Mouse (Mus musculus): ENCODE measurements around the gene Gm42417. TPM values are rescaled to one million over a fixed set of nuclear protein-coding genes. Genes with fewer than 3 reads are reported as not detected.

The Gm42417 gene
- total RNA-seq (2014; fragmentation: Nextera tagmentation) (not detected in 2 replicates), total RNA-seq (2017) (not detected in 2 replicates), polyA plus RNA-seq (2012) (0.15 and 0.25 TPM in 2 replicates)

DNA sequence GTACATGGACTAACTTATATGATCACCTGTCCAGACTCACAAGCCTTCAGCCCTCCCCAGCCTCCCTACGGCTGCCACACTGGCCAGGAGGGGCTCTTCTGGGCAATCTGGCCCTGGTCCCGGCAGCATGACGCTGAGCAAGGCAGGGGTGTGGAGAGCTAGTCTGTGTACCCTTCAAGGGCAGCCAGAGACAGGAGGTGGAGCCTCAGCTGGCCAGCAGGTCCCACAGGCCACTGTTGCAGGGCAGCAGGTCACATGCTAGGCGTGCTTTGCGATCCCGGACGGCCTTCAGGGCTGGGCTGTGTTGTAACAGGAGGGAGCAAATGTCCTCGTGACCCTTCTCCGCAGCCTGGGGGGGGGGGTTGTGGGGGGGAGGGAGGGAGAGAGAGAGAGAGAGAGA lies at the start of gene Gm42417:
Gene Gm42417 (minus strand): TSS at position 244 of the 400 bp plus-strand sequence.
- Histone ChIP-seq H3K9me3 (replicated peaks) (no peaks in the 10 kb centered on the region), H3K4me1 (ENCODE audit: insufficient read depth, low read depth, low read length) (peaks cover 8% of the 10 kb centered on the region), H3K27me3 (ENCODE audit: insufficient read depth, low read length) (no peaks in the 10 kb centered on the region), H3K4me3 (ENCODE audit: low read depth, low read length) (no peak within 1 kb of the TSS), H3K36me3 (replicated peaks) (peaks cover 92% of the 10 kb centered on the region)
- no peak for ATAC-seq (ENCODE audit: extremely low read depth, insufficient number of reproducible peaks, low FRiP score, poor library complexity, severe bottlenecking)
- no peak for TF ChIP-seq CTCF (IDR thresholded peaks at IDR 0.05; ENCODE audit: low read depth, low read length)
- TF ChIP-seq TAL1 (conservative IDR thresholded peaks at IDR 0.05; ENCODE audit: low read depth, low read length), result no peak
- no peak for TF ChIP-seq GATA1 (IDR thresholded peaks at IDR 0.05; ENCODE audit: borderline replicate concordance, low read length)
- TF ChIP-seq POLR2AphosphoS5 (IDR thresholded peaks at IDR 0.05; ENCODE audit: insufficient replicate concordance, low read depth, low read length), result no peak
- TF ChIP-seq GATA2 (IDR thresholded peaks at IDR 0.05; ENCODE audit: borderline replicate concordance, low read depth, low read length), result no peak
- DNase-seq (ENCODE audit: low spot score), result no peak

DNA sequence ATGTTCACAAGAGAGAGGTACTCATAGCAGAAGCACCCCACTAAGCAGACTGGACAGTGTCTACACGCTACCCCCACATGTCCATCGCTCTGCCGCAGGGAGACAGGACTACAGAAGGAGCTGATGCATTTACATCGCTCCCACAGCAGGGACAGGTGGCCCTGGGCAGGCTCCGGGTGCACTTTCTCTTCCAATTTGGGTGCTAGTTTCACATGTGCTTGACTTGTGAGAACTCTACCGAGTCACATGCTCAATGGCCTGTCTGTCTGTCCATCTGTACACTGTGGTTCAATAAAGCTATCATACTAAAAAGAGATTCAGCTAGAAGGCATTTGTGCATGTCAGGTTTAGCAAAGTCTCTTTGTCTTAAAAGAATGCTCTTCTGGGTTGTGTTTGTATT lies 48.6 kb upstream of the Gm42417 start:
- H3K9me3 ChIP-seq (replicated peaks), result no peaks in the 10 kb centered on the region
- H3K36me3 ChIP-seq (replicated peaks), result no peaks in the 10 kb centered on the region
- peaks cover 37% of the 10 kb centered on the region; the same call in 1 of the 2 replicates for H3K27me3 ChIP-seq (ENCODE audit: insufficient read depth, low read length)
- no peak for DNase-seq (ENCODE audit: low spot score)
- no peaks in the 10 kb centered on the region for H3K4me1 ChIP-seq (ENCODE audit: insufficient read depth, low read depth, low read length)
- no peak for ATAC-seq (ENCODE audit: extremely low read depth, insufficient number of reproducible peaks, low FRiP score, poor library complexity, severe bottlenecking)
- H3K4me3 ChIP-seq (ENCODE audit: low read depth, low read length), result no peak overlapping the region
- TF ChIP-seq GATA2 (IDR thresholded peaks at IDR 0.05; ENCODE audit: borderline replicate concordance, low read depth, low read length), result no peak
- TF ChIP-seq GATA1 (IDR thresholded peaks at IDR 0.05; ENCODE audit: borderline replicate concordance, low read length), result no peak
- no peak for TF ChIP-seq POLR2AphosphoS5 (IDR thresholded peaks at IDR 0.05; ENCODE audit: insufficient replicate concordance, low read depth, low read length)

DNA sequence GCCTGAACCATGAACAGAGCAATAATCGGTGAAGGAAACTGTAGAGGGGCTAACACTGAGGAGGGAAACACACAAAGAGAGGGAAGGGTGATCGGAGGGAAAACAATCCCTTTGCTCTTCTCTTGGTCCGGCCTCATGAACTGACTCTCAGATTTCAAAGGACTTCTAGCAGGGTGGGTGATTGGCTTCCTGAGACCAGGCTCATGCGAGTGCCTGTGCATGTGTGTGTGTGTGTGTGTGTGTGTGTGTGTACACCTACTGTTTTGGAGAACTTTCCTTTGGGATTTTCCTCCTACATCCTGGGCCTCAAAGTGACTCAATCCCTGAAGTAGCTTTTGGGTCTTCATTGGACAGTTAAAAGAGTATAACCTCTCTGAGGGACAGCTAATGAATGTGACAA lies 47.1 kb upstream of the Gm42417 start:
- Histone ChIP-seq H3K4me3 (ENCODE audit: low read depth, low read length) (no peak overlapping the region), H3K36me3 (replicated peaks) (no peaks in the 10 kb centered on the region), H3K27me3 (ENCODE audit: insufficient read depth, low read length) (peaks cover 44% of the 10 kb centered on the region; the same call in 1 of the 2 replicates), H3K4me1 (ENCODE audit: insufficient read depth, low read depth, low read length) (no peaks in the 10 kb centered on the region), H3K9me3 (replicated peaks) (no peaks in the 10 kb centered on the region)
- ATAC-seq (ENCODE audit: extremely low read depth, insufficient number of reproducible peaks, low FRiP score, poor library complexity, severe bottlenecking) (no peak), DNase-seq (ENCODE audit: low spot score) (no peak)
- TF ChIP-seq POLR2AphosphoS5 (IDR thresholded peaks at IDR 0.05; ENCODE audit: insufficient replicate concordance, low read depth, low read length), result no peak
- TF ChIP-seq CTCF (IDR thresholded peaks at IDR 0.05; ENCODE audit: low read depth, low read length), result no peak
- no peak for TF ChIP-seq GATA2 (IDR thresholded peaks at IDR 0.05; ENCODE audit: borderline replicate concordance, low read depth, low read length)
- no peak for TF ChIP-seq GATA1 (IDR thresholded peaks at IDR 0.05; ENCODE audit: borderline replicate concordance, low read length)
- TF ChIP-seq TAL1 (conservative IDR thresholded peaks at IDR 0.05; ENCODE audit: low read depth, low read length), result no peak

DNA sequence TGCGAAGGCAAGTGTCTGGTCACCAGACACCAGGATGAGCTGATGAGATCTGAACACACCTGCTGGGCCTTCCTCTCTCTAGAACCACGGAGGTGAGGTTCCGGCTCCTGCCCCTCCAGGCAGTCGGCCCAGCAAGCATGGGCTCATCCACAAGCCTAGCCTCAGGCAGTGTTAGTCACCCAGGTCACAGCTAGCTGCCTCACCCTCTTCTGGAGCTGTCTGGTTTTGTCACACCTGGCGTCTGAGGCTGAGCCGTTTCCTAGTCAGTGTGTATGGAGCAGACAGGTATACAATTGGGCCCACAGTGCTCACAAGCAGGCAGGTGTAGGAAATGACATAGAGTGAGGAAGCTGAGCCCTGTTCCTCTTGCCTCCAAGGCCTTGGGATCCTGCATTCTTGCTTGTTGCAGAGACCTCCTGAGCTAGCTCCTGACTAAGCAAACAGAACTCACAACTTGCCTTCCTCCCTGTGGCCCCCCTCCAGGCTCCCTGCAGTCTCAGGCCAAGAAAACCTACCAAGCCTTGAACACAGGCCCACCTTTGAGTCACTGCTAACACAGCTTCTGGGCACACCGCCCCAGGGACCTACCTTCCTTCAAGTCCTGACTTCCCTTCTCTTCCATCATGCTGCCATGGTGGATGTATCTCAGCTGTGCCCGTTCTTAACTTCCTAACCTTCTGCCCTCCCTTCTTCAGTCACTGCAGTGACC lies 44.3 kb upstream of the Gm42417 start:
- no peak for DNase-seq (ENCODE audit: low spot score)
- Histone ChIP-seq H3K4me3 (ENCODE audit: low read depth, low read length) (no peak overlapping the region), H3K9me3 (replicated peaks) (no peaks in the 10 kb centered on the region), H3K36me3 (replicated peaks) (no peaks in the 10 kb centered on the region), H3K4me1 (ENCODE audit: insufficient read depth, low read depth, low read length) (no peaks in the 10 kb centered on the region), H3K27me3 (ENCODE audit: insufficient read depth, low read length) (peaks cover 46% of the 10 kb centered on the region)
- TF ChIP-seq POLR2AphosphoS5 (IDR thresholded peaks at IDR 0.05; ENCODE audit: insufficient replicate concordance, low read depth, low read length) (no peak), GATA1 (IDR thresholded peaks at IDR 0.05; ENCODE audit: borderline replicate concordance, low read length) (no peak), CTCF (IDR thresholded peaks at IDR 0.05; ENCODE audit: low read depth, low read length) (no peak), GATA2 (IDR thresholded peaks at IDR 0.05; ENCODE audit: borderline replicate concordance, low read depth, low read length) (no peak), TAL1 (conservative IDR thresholded peaks at IDR 0.05; ENCODE audit: low read depth, low read length) (no peak)
- no peak for ATAC-seq (ENCODE audit: extremely low read depth, insufficient number of reproducible peaks, low FRiP score, poor library complexity, severe bottlenecking)

DNA sequence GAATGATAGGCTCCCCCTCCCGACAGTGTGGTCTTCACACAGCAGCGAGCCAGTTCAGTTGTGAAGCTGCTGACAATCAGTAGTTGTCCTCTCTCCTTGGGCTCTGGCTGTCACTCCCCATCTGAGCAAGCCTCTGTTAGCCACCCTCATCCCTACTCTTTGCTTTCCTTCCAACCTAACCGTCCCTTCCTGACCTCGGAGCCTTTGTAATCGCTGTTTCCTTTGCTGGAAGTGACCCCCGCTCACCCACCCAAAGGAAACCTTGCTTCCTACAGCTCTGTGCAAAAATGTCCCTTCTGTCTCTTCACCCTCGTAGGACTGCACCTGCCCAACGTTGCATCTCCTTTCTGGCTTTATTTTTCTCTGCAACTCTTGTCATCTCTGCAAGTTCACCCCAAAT lies 43.0 kb upstream of the Gm42417 start:
- peaks cover 52% of the 10 kb centered on the region for H3K27me3 ChIP-seq (ENCODE audit: insufficient read depth, low read length)
- DNase-seq (ENCODE audit: low spot score) (no peak), ATAC-seq (ENCODE audit: extremely low read depth, insufficient number of reproducible peaks, low FRiP score, poor library complexity, severe bottlenecking) (no peak)
- TF ChIP-seq CTCF (IDR thresholded peaks at IDR 0.05; ENCODE audit: low read depth, low read length) (no peak), GATA1 (IDR thresholded peaks at IDR 0.05; ENCODE audit: borderline replicate concordance, low read length) (no peak), TAL1 (conservative IDR thresholded peaks at IDR 0.05; ENCODE audit: low read depth, low read length) (no peak), POLR2AphosphoS5 (IDR thresholded peaks at IDR 0.05; ENCODE audit: insufficient replicate concordance, low read depth, low read length) (no peak), GATA2 (IDR thresholded peaks at IDR 0.05; ENCODE audit: borderline replicate concordance, low read depth, low read length) (no peak)
- H3K4me1 ChIP-seq (ENCODE audit: insufficient read depth, low read depth, low read length), result no peaks in the 10 kb centered on the region
- H3K36me3 ChIP-seq (replicated peaks), result no peaks in the 10 kb centered on the region
- no peaks in the 10 kb centered on the region for H3K9me3 ChIP-seq (replicated peaks)
- H3K4me3 ChIP-seq (ENCODE audit: low read depth, low read length), result no peak overlapping the region

DNA sequence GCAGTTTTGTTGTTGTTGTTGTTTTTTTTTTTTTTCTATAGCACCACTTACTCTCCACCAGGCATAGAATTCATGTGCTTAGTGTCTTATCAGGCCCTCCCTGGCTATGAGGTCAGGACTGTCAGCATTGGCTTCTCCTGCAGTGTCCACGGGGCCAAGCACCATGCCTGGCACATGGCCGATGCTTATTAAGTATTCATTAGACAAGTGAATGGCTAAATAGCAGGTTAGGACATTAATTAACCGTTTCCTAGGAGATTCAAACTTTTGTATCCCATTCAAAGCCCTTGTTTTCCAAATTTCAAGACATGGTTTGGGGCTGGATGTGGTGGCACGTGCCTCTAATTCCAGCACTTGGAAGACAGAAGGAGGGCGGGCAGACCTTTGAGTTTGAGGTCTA lies 42.0 kb upstream of the Gm42417 start:
- H3K27me3 ChIP-seq (ENCODE audit: insufficient read depth, low read length), result peaks cover 56% of the 10 kb centered on the region
- TF ChIP-seq CTCF (IDR thresholded peaks at IDR 0.05; ENCODE audit: low read depth, low read length) (no peak), GATA2 (IDR thresholded peaks at IDR 0.05; ENCODE audit: borderline replicate concordance, low read depth, low read length) (no peak), GATA1 (IDR thresholded peaks at IDR 0.05; ENCODE audit: borderline replicate concordance, low read length) (no peak), POLR2AphosphoS5 (IDR thresholded peaks at IDR 0.05; ENCODE audit: insufficient replicate concordance, low read depth, low read length) (no peak), TAL1 (conservative IDR thresholded peaks at IDR 0.05; ENCODE audit: low read depth, low read length) (no peak)
- DNase-seq (ENCODE audit: low spot score) (no peak), ATAC-seq (ENCODE audit: extremely low read depth, insufficient number of reproducible peaks, low FRiP score, poor library complexity, severe bottlenecking) (no peak)
- H3K4me3 ChIP-seq (ENCODE audit: low read depth, low read length), result no peak overlapping the region
- H3K9me3 ChIP-seq (replicated peaks), result no peaks in the 10 kb centered on the region
- no peaks in the 10 kb centered on the region for H3K36me3 ChIP-seq (replicated peaks)
- H3K4me1 ChIP-seq (ENCODE audit: insufficient read depth, low read depth, low read length), result no peaks in the 10 kb centered on the region
